10 mouse cellular contexts compared by ENCODE assay signal in genomic region chr11:105293101-105293581, GRCm38 (mm10). TPM values are rescaled to one million over a fixed set of nuclear protein-coding genes. Genes with fewer than 3 reads are reported as not detected.
DNase-seq lines count a peak whose midpoint lies in the region; ATAC-seq lines count a peak whose summit lies in the region.
"Had no signal": no experiment of that assay in that cellular context is flagged by ENCODE, and none has a peak within 500 bp of the region (broad histone marks: within the 10 kb centered on the region; RNA-seq: fewer than 3 reads in every experiment).

No protein-coding gene starts in this region.

- H3K4me3 ChIP-seq in forebrain, embryonic 14.5 days (ENCODE audit: low read depth, low read length): peak overlapping the region; percentile 61
- H3K4me3 ChIP-seq in hindbrain, embryonic 10.5 days: peak overlapping the region; percentile 77
- peak overlapping the region; percentile 56 for H3K4me3 ChIP-seq in liver, embryonic 11.5 days (ENCODE audit: low read depth, low read length)
- H3K4me3 ChIP-seq in neural tube, embryonic 13.5 days: peak overlapping the region; percentile 54

- peak overlapping the region; percentile 70 for H3K9ac ChIP-seq in forebrain, embryonic 14.5 days (ENCODE audit: low read length)
- peak overlapping the region; percentile 56; the same call in 1 of the 2 replicates for H3K9ac ChIP-seq in liver, embryonic 11.5 days (ENCODE audit: low read depth, low read length)
- H3K9ac ChIP-seq in neural tube, embryonic 13.5 days: peak overlapping the region; percentile 76

- peak; percentile 45 for ATAC-seq in forebrain, embryonic 14.5 days
- no peak for ATAC-seq in liver, embryonic 11.5 days (replicated peaks; ENCODE audit: low FRiP score)
- ATAC-seq in neural tube, embryonic 13.5 days (ENCODE audit: low read depth): peak; percentile 17
- ATAC-seq: Patski had no signal

- H3K36me3 ChIP-seq in forebrain, embryonic 14.5 days (ENCODE audit: control insufficient read depth, insufficient read depth, low read length): peaks cover 10% of the 10 kb centered on the region; the same call in 1 of the 2 replicates
- H3K36me3 ChIP-seq in hindbrain, embryonic 10.5 days: peaks cover 31% of the 10 kb centered on the region
- peaks cover 3% of the 10 kb centered on the region; the same call in 1 of the 2 replicates for H3K36me3 ChIP-seq in liver, embryonic 11.5 days (ENCODE audit: control insufficient read depth, insufficient read depth, low read length)
- H3K36me3 ChIP-seq in neural tube, embryonic 13.5 days: peaks cover 11% of the 10 kb centered on the region

- no peaks in the 10 kb centered on the region for H3K9me3 ChIP-seq in forebrain, embryonic 14.5 days (replicated peaks; ENCODE audit: control insufficient read depth, low read length)
- H3K9me3 ChIP-seq in hindbrain, embryonic 10.5 days: no peaks in the 10 kb centered on the region
- H3K9me3 ChIP-seq in liver, embryonic 11.5 days (ENCODE audit: control insufficient read depth, low read length): no peaks in the 10 kb centered on the region
- no peaks in the 10 kb centered on the region for H3K9me3 ChIP-seq in neural tube, embryonic 13.5 days

- 0 out of 2 replicates have a peak, but pooled peaks cover 3% of the 10 kb centered on the region for H3K27me3 ChIP-seq in forebrain, embryonic 14.5 days (replicated peaks; ENCODE audit: control insufficient read depth, insufficient read depth, low read length)
- H3K27me3 ChIP-seq in hindbrain, embryonic 10.5 days (ENCODE audit: insufficient read depth, poor library complexity, severe bottlenecking): no peaks in the 10 kb centered on the region
- H3K27me3 ChIP-seq in liver, embryonic 11.5 days (replicated peaks; ENCODE audit: control insufficient read depth, insufficient read depth, low read length): peaks cover 42% of the 10 kb centered on the region
- peaks cover 15% of the 10 kb centered on the region for H3K27me3 ChIP-seq in neural tube, embryonic 13.5 days
- H3K27me3 ChIP-seq: Patski had no signal

- WGBS in forebrain, embryonic 14.5 days: under 1% methylated on average over 26 of the region's 26 CpGs
- 0% methylated on average over 26 of the region's 26 CpGs for WGBS in hindbrain, embryonic 10.5 days
- 3% methylated on average over 24 of the region's 26 CpGs for WGBS in liver, embryonic 11.5 days
- under 1% methylated on average over 25 of the region's 26 CpGs for WGBS in neural tube, embryonic 13.5 days

- H3K4me2 ChIP-seq in forebrain, embryonic 14.5 days (ENCODE audit: low read length): peak overlapping the region; percentile 99
- peak overlapping the region; percentile 70 for H3K4me2 ChIP-seq in liver, embryonic 11.5 days
- peak overlapping the region; percentile 99 for H3K4me2 ChIP-seq in neural tube, embryonic 13.5 days

- DNase-seq in lung, adult 18-20 months: peak; percentile 45 to 54
- DNase-seq in lung, postnatal 25 days (ENCODE audit: low spot score): no peak
- peak; percentile 62 for DNase-seq in forebrain, embryonic 14.5 days (ENCODE audit: low spot score)
- peak; percentile 83 for DNase-seq in hindbrain, embryonic 10.5 days (ENCODE audit: low spot score)
- peak; percentile 68 for DNase-seq in liver, embryonic 11.5 days (ENCODE audit: low spot score)
- DNase-seq in T-cell, adult 2 months (ENCODE audit: low spot score): no peak
- DNase-seq in spleen, postnatal 10 days (ENCODE audit: low spot score in 2 of 2): no peak

- peaks cover 16% of the 10 kb centered on the region for H3K4me1 ChIP-seq in forebrain, embryonic 14.5 days (ENCODE audit: control insufficient read depth, insufficient read depth, low read length)
- H3K4me1 ChIP-seq in hindbrain, embryonic 10.5 days (replicated peaks): peaks cover 70% of the 10 kb centered on the region
- H3K4me1 ChIP-seq in liver, embryonic 11.5 days (replicated peaks; ENCODE audit: control insufficient read depth, insufficient read depth, low read length): peaks cover 10% of the 10 kb centered on the region
- peaks cover 39% of the 10 kb centered on the region for H3K4me1 ChIP-seq in neural tube, embryonic 13.5 days (replicated peaks)

- H3K27ac ChIP-seq in forebrain, embryonic 14.5 days (ENCODE audit: low read depth, low read length): no peak overlapping the region
- peak overlapping the region; percentile 93 for H3K27ac ChIP-seq in hindbrain, embryonic 10.5 days
- H3K27ac ChIP-seq in liver, embryonic 11.5 days (ENCODE audit: low read depth, low read length): no peak overlapping the region
- peak overlapping the region; percentile 49; the same call in 1 of the 2 replicates for H3K27ac ChIP-seq in neural tube, embryonic 13.5 days (replicated peaks)
- H3K27ac ChIP-seq: macrophage had no signal

RNA-seq across cellular contexts. Expression of gene Mrc2, which starts 0.7 kb away (rescaled TPM):
- 2.6 and 3.2 TPM in 2 replicates for polyA plus RNA-seq in forebrain, embryonic 14.5 days (2014; fragmentation: Nextera tagmentation; extraction: Ambion mirVana)
- polyA plus RNA-seq in hindbrain, embryonic 10.5 days (2016; fragmentation: Nextera tagmentation; extraction: Ambion mirVana): 19.7 and 19.8 TPM in 2 replicates
- 3.3 and 4.8 TPM in 2 replicates for polyA plus RNA-seq in liver, embryonic 11.5 days (2014; fragmentation: Nextera tagmentation; extraction: Ambion mirVana)
- 5.0 and 5.7 TPM in 2 replicates for polyA plus RNA-seq in neural tube, embryonic 13.5 days (2015; fragmentation: Nextera tagmentation; extraction: Ambion mirVana)
- polyA plus RNA-seq: macrophage had no signal

Comparison
In these comparisons a context has a peak if more than half of its experiments do, and no peak if none do; other contexts are left out.
1. DNase-seq: peak in lung, adult 18-20 months (2 of 2), forebrain, embryonic 14.5 days (single experiment), hindbrain, embryonic 10.5 days (single experiment) and liver, embryonic 11.5 days (single experiment); none in lung, postnatal 25 days (single experiment), T-cell, adult 2 months (single experiment) and spleen, postnatal 10 days (0 of 2).
2. H3K27ac ChIP-seq: peak in hindbrain, embryonic 10.5 days (single experiment) and neural tube, embryonic 13.5 days (single experiment); none in forebrain, embryonic 14.5 days (single experiment) and liver, embryonic 11.5 days (single experiment).
3. Peak in every context shown above with its lines, with median percentiles within 50 percentile points of each other: H3K4me2 ChIP-seq, H3K4me3 ChIP-seq and H3K9ac ChIP-seq.